Mouse (Mus musculus): ENCODE results near the gene Kctd17. TPM values are rescaled to one million over a fixed set of nuclear protein-coding genes. Genes with fewer than 3 reads are reported as not detected.

Gene Kctd17
- polyA plus RNA-seq, 1 experiment from 2014 or later, result 60.5 TPM

DNA sequence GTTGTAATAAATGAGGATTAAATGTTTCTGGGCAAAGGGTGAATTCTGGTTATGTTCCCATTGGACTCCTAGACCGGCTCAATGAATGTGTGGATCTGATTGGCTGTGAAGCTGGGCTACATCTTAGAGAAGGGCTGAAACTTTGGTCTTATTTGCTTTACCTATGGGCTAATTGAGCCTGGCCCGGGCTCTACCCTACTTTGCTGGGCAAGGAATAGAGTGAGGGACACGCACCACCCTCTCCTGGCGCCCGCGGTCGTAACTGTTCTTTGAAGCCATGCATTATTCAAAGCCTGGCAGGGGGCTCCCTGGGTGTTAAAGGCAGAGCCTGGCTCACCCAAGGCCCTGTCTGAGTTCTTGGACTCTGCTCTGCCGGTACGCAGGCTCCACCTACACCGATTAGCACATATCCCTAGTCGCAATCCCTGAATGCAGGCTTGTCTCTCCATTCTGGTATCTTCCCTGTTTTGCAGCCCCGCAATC is 18.8 kb upstream of the Kctd17 start:
- WGBS, result 8% methylated on average over 12 of the region's 12 CpGs
- Histone ChIP-seq H3K4me2 (peak overlapping the region; percentile 48), H3K4me1 (ENCODE audit: control insufficient read depth, insufficient read depth, low read length) (peaks cover 26% of the 10 kb centered on the region), H3K36me3 (ENCODE audit: control insufficient read depth, insufficient read depth, low read length) (no peaks in the 10 kb centered on the region), H3K4me3 (ENCODE audit: low read depth, low read length) (peak overlapping the region; percentile 25; the same call in 1 of the 2 replicates), H3K9me3 (ENCODE audit: control insufficient read depth, low read length) (no peaks in the 10 kb centered on the region), H3K27ac (ENCODE audit: low read depth, low read length) (no peak overlapping the region), H3K27me3 (ENCODE audit: control insufficient read depth, insufficient read depth, low read length) (peaks cover 24% of the 10 kb centered on the region), H3K9ac (ENCODE audit: low read length) (peak overlapping the region; percentile 45; the same call in 1 of the 2 replicates)
- DNase-seq (ENCODE audit: low spot score, missing footprints) (peak; percentile 87), ATAC-seq (ENCODE audit: low FRiP score) (no peak)

DNA sequence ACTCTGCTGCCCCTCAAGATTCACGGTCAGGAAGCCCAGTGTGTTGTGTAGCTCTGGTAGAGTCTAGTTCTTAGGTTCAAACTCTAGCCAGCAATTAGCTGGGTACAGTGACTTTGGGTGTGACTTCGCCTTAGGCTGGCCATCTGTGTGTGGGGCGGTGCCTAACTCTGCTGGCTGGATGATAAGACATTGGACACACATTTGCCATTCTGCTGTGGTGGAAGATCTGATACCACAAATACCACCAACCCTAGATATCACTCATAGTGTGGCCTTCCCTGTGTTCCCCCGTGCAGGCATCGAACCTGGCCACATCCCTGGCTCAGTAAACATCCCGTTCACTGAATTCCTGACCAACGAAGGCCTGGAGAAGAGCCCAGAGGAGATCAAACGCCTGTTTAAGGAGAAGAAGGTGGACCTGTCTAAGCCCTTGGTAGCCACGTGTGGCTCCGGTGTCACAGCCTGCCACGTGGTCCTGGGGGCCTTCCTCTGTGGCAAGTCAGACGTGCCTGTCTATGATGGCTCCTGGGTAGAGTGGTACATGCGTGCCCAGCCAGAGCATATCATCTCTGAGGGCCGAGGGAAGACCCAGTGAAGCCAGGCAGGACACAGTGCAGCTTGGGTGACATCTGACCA is 15.2 kb upstream of the Kctd17 start:
- no peak for ATAC-seq (ENCODE audit: low FRiP score)

DNA sequence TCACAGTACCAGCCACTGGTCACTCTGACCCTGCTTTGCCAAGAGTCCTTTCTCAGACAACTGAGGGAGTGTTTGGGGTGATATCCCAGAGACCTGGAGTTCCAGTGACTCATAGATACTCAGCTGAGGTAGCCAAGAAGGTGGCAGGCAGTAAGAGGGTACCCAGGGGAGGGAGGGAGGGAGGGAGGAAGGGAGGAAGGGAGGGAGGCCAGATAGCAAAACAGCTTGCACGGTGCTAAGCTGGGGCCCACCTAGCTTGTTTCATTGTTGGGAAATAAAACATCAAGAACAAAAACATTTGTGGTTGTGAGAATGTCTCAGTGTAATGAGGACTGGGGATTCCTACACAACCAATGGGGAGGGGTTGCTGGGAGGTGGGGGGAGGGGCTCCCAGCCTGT is 14.6 kb upstream of the Kctd17 start:
- Histone ChIP-seq H3K27ac (ENCODE audit: low read depth, low read length) (no peak overlapping the region), H3K4me2 (no peak overlapping the region), H3K4me1 (ENCODE audit: control insufficient read depth, insufficient read depth, low read length) (peaks cover 15% of the 10 kb centered on the region), H3K36me3 (ENCODE audit: control insufficient read depth, insufficient read depth, low read length) (no peaks in the 10 kb centered on the region), H3K27me3 (ENCODE audit: control insufficient read depth, insufficient read depth, low read length) (peaks cover 24% of the 10 kb centered on the region), H3K9me3 (ENCODE audit: control insufficient read depth, low read length) (no peaks in the 10 kb centered on the region), H3K9ac (ENCODE audit: low read length) (no peak overlapping the region), H3K4me3 (ENCODE audit: low read depth, low read length) (no peak overlapping the region)
- peak; percentile 44 for DNase-seq (ENCODE audit: low spot score, missing footprints)
- 64% methylated on average over 1 of the region's 1 CpGs for WGBS
- ATAC-seq (ENCODE audit: low FRiP score), result no peak

More for the DNA sequence above, 15.2 kb upstream of the Kctd17 start:
- no peak overlapping the region for H3K27ac ChIP-seq (ENCODE audit: low read depth, low read length)
- no peaks in the 10 kb centered on the region for H3K9me3 ChIP-seq (ENCODE audit: control insufficient read depth, low read length)
- no peak overlapping the region for H3K4me3 ChIP-seq (ENCODE audit: low read depth, low read length)
- no peak overlapping the region for H3K9ac ChIP-seq (ENCODE audit: low read length)
- no peak overlapping the region for H3K4me2 ChIP-seq
- H3K36me3 ChIP-seq (ENCODE audit: control insufficient read depth, insufficient read depth, low read length), result no peaks in the 10 kb centered on the region
- WGBS, result 89% methylated on average over 14 of the region's 14 CpGs
- DNase-seq (ENCODE audit: low spot score, missing footprints), result peak; percentile 33
- H3K27me3 ChIP-seq (ENCODE audit: control insufficient read depth, insufficient read depth, low read length), result peaks cover 24% of the 10 kb centered on the region
- H3K4me1 ChIP-seq (ENCODE audit: control insufficient read depth, insufficient read depth, low read length), result peaks cover 15% of the 10 kb centered on the region

DNA sequence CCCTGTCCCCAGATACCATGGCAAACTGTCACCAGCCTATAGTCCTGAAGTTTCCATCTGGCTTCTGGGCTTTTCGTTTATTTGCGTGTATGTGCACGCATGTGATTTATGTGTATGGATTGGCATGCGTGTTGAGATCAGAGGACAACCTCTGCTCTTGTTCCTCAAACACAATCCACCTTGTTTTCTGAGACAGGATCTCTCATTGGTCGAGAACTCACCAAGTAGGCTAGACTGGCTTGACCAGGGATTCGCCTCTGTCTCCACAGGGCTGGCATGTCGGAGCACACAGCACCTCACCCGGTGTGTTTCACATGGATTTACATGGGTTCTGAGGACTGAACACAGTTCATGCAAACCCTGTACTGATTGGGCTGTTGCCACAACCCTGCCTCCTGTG is 14.2 kb upstream of the Kctd17 start:
- Histone ChIP-seq H3K27me3 (ENCODE audit: control insufficient read depth, insufficient read depth, low read length) (peaks cover 20% of the 10 kb centered on the region), H3K9me3 (ENCODE audit: control insufficient read depth, low read length) (no peaks in the 10 kb centered on the region), H3K9ac (ENCODE audit: low read length) (no peak overlapping the region), H3K4me2 (no peak overlapping the region), H3K36me3 (ENCODE audit: control insufficient read depth, insufficient read depth, low read length) (no peaks in the 10 kb centered on the region), H3K4me1 (ENCODE audit: control insufficient read depth, insufficient read depth, low read length) (peaks cover 15% of the 10 kb centered on the region), H3K4me3 (ENCODE audit: low read depth, low read length) (no peak overlapping the region), H3K27ac (ENCODE audit: low read depth, low read length) (no peak overlapping the region)
- ATAC-seq (ENCODE audit: low FRiP score), result no peak
- DNase-seq (ENCODE audit: low spot score, missing footprints), result peak; percentile 37
- WGBS, result 89% methylated on average over 8 of the region's 8 CpGs

DNA sequence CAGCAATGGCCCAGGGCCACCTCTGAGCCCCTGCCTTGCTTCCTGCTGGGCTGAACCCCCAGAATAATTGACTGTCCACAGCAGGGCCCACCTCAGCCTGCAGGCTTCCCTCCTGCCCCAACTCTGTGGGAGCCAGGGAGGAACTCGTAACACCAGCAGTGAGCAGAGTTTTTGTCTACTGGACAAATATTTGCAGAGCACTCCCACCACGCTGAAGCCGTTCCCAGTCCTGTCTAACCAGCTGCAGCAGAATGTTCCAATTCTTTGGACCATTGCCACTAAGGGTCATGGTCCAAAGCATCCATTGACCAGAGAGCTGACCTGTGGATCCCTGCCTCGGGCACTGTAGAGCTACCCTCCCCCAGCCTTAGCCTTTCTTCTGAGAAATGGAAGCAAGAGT is 11.4 kb upstream of the Kctd17 start:
- peak; percentile 81 for DNase-seq (ENCODE audit: low spot score, missing footprints)
- Histone ChIP-seq H3K4me1 (ENCODE audit: control insufficient read depth, insufficient read depth, low read length) (peaks cover 5% of the 10 kb centered on the region; the same call in 1 of the 2 replicates), H3K27ac (ENCODE audit: low read depth, low read length) (no peak overlapping the region), H3K9me3 (ENCODE audit: control insufficient read depth, low read length) (no peaks in the 10 kb centered on the region), H3K4me3 (ENCODE audit: low read depth, low read length) (no peak overlapping the region), H3K4me2 (no peak overlapping the region), H3K27me3 (ENCODE audit: control insufficient read depth, insufficient read depth, low read length) (no peaks in the 10 kb centered on the region; the same call in 1 of the 2 replicates), H3K9ac (ENCODE audit: low read length) (no peak overlapping the region), H3K36me3 (ENCODE audit: control insufficient read depth, insufficient read depth, low read length) (no peaks in the 10 kb centered on the region)
- ATAC-seq (ENCODE audit: low FRiP score), result no peak
- 20% methylated on average over 4 of the region's 4 CpGs for WGBS

DNA sequence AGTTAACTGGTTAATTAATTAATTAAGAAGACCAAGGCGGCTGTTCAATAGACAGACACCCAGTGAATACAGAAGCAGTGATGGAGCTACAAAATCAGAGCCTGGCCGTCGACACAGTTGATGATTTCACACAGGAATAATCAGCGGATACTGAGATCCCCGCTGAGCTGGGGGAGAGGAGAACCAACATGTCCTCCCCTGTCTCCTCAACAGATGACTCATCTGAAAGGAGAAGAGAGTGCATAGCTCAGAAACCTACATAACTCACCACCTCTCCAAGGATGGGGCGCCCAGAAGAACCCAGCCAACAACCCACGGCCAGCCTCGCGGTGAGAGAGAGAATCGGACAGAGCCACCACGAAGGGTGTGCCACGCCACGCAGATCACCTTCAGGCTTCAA is 8.0 kb upstream of the Kctd17 start:
- no peak overlapping the region for H3K4me2 ChIP-seq
- no peaks in the 10 kb centered on the region for H3K36me3 ChIP-seq (ENCODE audit: control insufficient read depth, insufficient read depth, low read length)
- DNase-seq (ENCODE audit: low spot score, missing footprints) (peak; percentile 33), ATAC-seq (ENCODE audit: low FRiP score) (no peak)
- peaks cover 8% of the 10 kb centered on the region; the same call in 1 of the 2 replicates for H3K4me1 ChIP-seq (ENCODE audit: control insufficient read depth, insufficient read depth, low read length)
- no peaks in the 10 kb centered on the region for H3K27me3 ChIP-seq (ENCODE audit: control insufficient read depth, insufficient read depth, low read length)
- 89% methylated on average over 13 of the region's 13 CpGs for WGBS
- H3K9me3 ChIP-seq (ENCODE audit: control insufficient read depth, low read length), result no peaks in the 10 kb centered on the region
- no peak overlapping the region for H3K9ac ChIP-seq (ENCODE audit: low read length)
- no peak overlapping the region for H3K4me3 ChIP-seq (ENCODE audit: low read depth, low read length)
- no peak overlapping the region for H3K27ac ChIP-seq (ENCODE audit: low read depth, low read length)

DNA sequence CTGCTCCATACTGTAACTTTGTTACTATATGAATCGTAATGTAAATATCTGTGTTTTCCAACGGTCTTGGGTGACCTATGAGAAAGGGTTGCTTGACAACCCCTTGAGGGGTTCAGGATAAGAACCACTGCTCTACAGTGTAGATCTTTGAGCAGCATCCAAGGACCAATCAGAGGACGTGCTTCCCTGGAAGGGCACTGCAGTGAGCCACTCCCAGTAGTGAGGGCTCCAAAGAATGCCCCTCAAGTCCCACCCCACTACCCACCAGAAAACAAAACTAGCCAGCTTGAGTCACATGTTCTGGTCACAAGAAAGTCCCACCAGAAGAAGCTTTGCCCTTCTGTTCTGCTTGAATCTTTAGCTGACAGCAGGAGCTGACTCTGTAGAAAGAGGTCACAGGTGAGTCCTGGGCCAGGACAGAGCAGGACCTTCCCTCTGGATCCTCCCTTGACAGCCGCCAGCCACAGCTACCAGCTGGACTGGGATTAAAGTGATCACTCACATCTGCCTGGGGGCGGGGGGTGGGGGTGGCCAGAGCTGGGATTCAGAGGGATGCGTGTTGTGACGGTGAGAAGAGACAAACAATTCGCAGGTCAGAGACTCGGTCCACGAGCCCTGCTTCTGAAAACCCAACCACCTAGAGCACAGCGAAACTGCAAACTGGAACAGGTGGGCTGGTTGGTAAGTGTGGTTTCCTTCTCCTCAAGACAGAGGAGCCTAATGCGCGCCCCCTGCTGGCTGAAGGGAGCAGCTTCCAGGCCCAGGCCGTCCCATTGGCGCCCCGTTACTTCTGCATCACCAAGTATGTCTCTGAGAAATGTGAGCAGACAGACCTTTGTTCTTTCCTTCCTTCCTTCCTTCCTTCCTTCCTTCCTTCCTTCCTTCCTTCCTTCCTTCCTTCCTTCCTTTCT is 6.1 kb upstream of the Kctd17 start:
- WGBS, result 18% methylated on average over 16 of the region's 16 CpGs
- peak; percentile 68; the same call in 1 of the 2 replicates for ATAC-seq (ENCODE audit: low FRiP score)

DNA sequence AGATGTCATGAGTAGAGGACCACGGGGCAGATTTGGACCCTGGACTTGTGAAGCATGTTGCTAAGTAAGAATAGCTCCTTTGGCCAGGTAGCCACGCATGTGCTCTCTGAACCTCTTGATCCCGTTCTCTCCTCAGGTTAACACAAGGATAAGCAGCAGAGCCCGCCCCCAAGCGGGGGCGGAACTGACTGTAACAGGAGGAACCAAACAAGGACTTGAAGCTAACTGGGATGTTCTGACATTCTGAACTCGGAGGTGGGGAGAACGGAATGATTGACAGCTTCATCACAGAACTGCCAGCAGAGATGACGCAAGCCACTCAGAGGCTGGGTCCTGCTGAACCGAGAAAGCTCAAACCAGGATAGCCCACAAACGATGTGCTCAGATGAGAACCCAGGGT is 3.9 kb upstream of the Kctd17 start:
- 32% methylated on average over 11 of the region's 11 CpGs for WGBS

More for the DNA sequence above, 6.1 kb upstream of the Kctd17 start:
- Histone ChIP-seq H3K4me1 (ENCODE audit: control insufficient read depth, insufficient read depth, low read length) (peaks cover 3% of the 10 kb centered on the region; the same call in 1 of the 2 replicates), H3K9me3 (ENCODE audit: control insufficient read depth, low read length) (no peaks in the 10 kb centered on the region), H3K9ac (ENCODE audit: low read length) (no peak overlapping the region), H3K4me3 (ENCODE audit: low read depth, low read length) (no peak overlapping the region), H3K4me2 (no peak overlapping the region), H3K36me3 (ENCODE audit: control insufficient read depth, insufficient read depth, low read length) (no peaks in the 10 kb centered on the region), H3K27ac (ENCODE audit: low read depth, low read length) (no peak overlapping the region), H3K27me3 (ENCODE audit: control insufficient read depth, insufficient read depth, low read length) (no peaks in the 10 kb centered on the region)
- DNase-seq (ENCODE audit: low spot score, missing footprints), result peak; percentile 96

DNA sequence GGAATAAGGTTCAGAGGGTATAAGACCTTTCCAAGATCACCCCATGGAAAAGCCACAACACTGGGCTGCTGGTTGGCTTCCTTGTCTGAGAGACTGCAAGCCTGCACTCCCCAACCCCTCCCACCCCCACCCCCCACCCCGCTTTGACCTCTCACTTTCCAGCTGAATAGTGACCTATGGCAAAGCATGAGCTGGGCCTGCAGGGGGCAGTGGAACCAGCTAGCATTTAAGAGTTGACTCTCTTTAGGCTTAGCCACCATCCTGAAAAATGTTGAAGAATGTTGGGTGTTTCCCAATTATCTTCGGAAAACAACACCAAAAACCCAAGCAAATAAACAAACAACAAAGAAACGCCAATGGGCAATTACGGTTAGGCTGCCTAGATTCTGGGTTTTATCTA is 3.1 kb upstream of the Kctd17 start:
- ATAC-seq (ENCODE audit: low FRiP score) (no peak), DNase-seq (ENCODE audit: low spot score, missing footprints) (no peak)
- Histone ChIP-seq H3K9ac (ENCODE audit: low read length) (no peak overlapping the region), H3K27me3 (ENCODE audit: control insufficient read depth, insufficient read depth, low read length) (no peaks in the 10 kb centered on the region), H3K36me3 (ENCODE audit: control insufficient read depth, insufficient read depth, low read length) (no peaks in the 10 kb centered on the region), H3K9me3 (ENCODE audit: control insufficient read depth, low read length) (no peaks in the 10 kb centered on the region), H3K4me2 (no peak overlapping the region), H3K27ac (ENCODE audit: low read depth, low read length) (no peak overlapping the region), H3K4me1 (ENCODE audit: control insufficient read depth, insufficient read depth, low read length) (peaks cover 10% of the 10 kb centered on the region), H3K4me3 (ENCODE audit: low read depth, low read length) (no peak overlapping the region)
- 65% methylated on average over 4 of the region's 4 CpGs for WGBS

More for the DNA sequence above, 3.9 kb upstream of the Kctd17 start:
- H3K9ac ChIP-seq (ENCODE audit: low read length), result no peak overlapping the region
- no peak for DNase-seq (ENCODE audit: low spot score, missing footprints)
- peaks cover 6% of the 10 kb centered on the region for H3K4me1 ChIP-seq (ENCODE audit: control insufficient read depth, insufficient read depth, low read length)
- no peak overlapping the region for H3K4me3 ChIP-seq (ENCODE audit: low read depth, low read length)
- H3K27me3 ChIP-seq (ENCODE audit: control insufficient read depth, insufficient read depth, low read length), result no peaks in the 10 kb centered on the region
- no peaks in the 10 kb centered on the region for H3K9me3 ChIP-seq (ENCODE audit: control insufficient read depth, low read length)
- no peak overlapping the region for H3K4me2 ChIP-seq
- H3K36me3 ChIP-seq (ENCODE audit: control insufficient read depth, insufficient read depth, low read length), result no peaks in the 10 kb centered on the region
- no peak for ATAC-seq (ENCODE audit: low FRiP score)
- no peak overlapping the region for H3K27ac ChIP-seq (ENCODE audit: low read depth, low read length)

All from midbrain, embryonic 11.5 days (tissue).